Mouse (Mus musculus): ENCODE data around the gene Ap1g1. TPM values are rescaled to one million over a fixed set of nuclear protein-coding genes. Genes with fewer than 3 reads are reported as not detected.

Ap1g1 gene
- total RNA-seq, 2 experiments from 2014 or later, result 37.7 to 38.9 TPM

- intact Hi-C loops (cut with DNase I), result loop anchor here (2.0 to 5.0 kb wide), 4 partner anchors 39 to 212 kb away; partner anchors contain the start of genes Dhodh, Dhx38, Phlpp2 and Txnl4b
- DNase-seq, result no peak
Observed at GRCm38 (mm10) chr8:109779431-109780228, 1.3 kb downstream of the Ap1g1 start.

- intact Hi-C loops (cut with DNase I), result no loop called here
- DNase-seq, result no peak
Observed at GRCm38 (mm10) chr8:109780548-109780947, 2.2 kb downstream of the Ap1g1 start.

GRCm38 (mm10) chr8:109790938-109791337 is 12.6 kb downstream of the Ap1g1 start:
- no peak for DNase-seq
- intact Hi-C loops (cut with DNase I), result no loop called here

GRCm38 (mm10) chr8:109795166-109795565 is 16.8 kb downstream of the Ap1g1 start:
- no peak for DNase-seq
- intact Hi-C loops (cut with DNase I), result no loop called here

GRCm38 (mm10) chr8:109798721-109799120 is 20.4 kb downstream of the Ap1g1 start:
- intact Hi-C loops (cut with DNase I), result no loop called here
- DNase-seq, result no peak

GRCm38 (mm10) chr8:109799245-109799644 is 20.9 kb downstream of the Ap1g1 start:
- intact Hi-C loops (cut with DNase I), result no loop called here
- no peak for DNase-seq

- intact Hi-C loops (cut with DNase I), result no loop called here
- DNase-seq, result no peak
Observed at GRCm38 (mm10) chr8:109800325-109800724, 22.0 kb downstream of the Ap1g1 start.

GRCm38 (mm10) chr8:109803211-109803610 is 24.9 kb downstream of the Ap1g1 start:
- no peak for DNase-seq
- intact Hi-C loops (cut with DNase I), result no loop called here

- no peak for DNase-seq
- intact Hi-C loops (cut with DNase I), result no loop called here
Observed at GRCm38 (mm10) chr8:109803801-109804200, 25.4 kb downstream of the Ap1g1 start.

GRCm38 (mm10) chr8:109806522-109806921 is 28.2 kb downstream of the Ap1g1 start:
- intact Hi-C loops (cut with DNase I), result no loop called here

GRCm38 (mm10) chr8:109807401-109808119 is 29.2 kb downstream of the Ap1g1 start:
- intact Hi-C loops (cut with DNase I), result no loop called here
- DNase-seq, result no peak

More at GRCm38 (mm10) chr8:109806522-109806921, 28.2 kb downstream of the Ap1g1 start:
- DNase-seq, result no peak

- intact Hi-C loops (cut with DNase I), result no loop called here
- no peak for DNase-seq
Observed at GRCm38 (mm10) chr8:109808120-109808447, 29.7 kb downstream of the Ap1g1 start.

- intact Hi-C loops (cut with DNase I), result no loop called here
- DNase-seq, result peak in 1 of 2 experiments; percentile 31
Observed at GRCm38 (mm10) chr8:109810434-109810833, 32.1 kb downstream of the Ap1g1 start.

GRCm38 (mm10) chr8:109815268-109815667 is 36.9 kb downstream of the Ap1g1 start:
- no peak for DNase-seq
- intact Hi-C loops (cut with DNase I), result no loop called here

GRCm38 (mm10) chr8:109817933-109818332 is 39.6 kb downstream of the Ap1g1 start:
- DNase-seq, result no peak
- intact Hi-C loops (cut with DNase I), result loop anchor here (2.0 kb wide), 1 partner anchor 39 kb away; the partner anchor contains the start of gene Ap1g1

- intact Hi-C loops (cut with DNase I), result no loop called here
Observed at GRCm38 (mm10) chr8:109823561-109823960, 45.2 kb downstream of the Ap1g1 start.

GRCm38 (mm10) chr8:109839822-109840221 is 61.5 kb downstream of the Ap1g1 start:
- DNase-seq, result no peak
- intact Hi-C loops (cut with DNase I), result no loop called here

More at GRCm38 (mm10) chr8:109823561-109823960, 45.2 kb downstream of the Ap1g1 start:
- DNase-seq, result no peak

GRCm38 (mm10) chr8:109842468-109842867 is 64.1 kb downstream of the Ap1g1 start:
- intact Hi-C loops (cut with DNase I), result no loop called here

GRCm38 (mm10) chr8:109847866-109848265 is 69.5 kb downstream of the Ap1g1 start:
- intact Hi-C loops (cut with DNase I), result no loop called here
- no peak for DNase-seq

More at GRCm38 (mm10) chr8:109842468-109842867, 64.1 kb downstream of the Ap1g1 start:
- DNase-seq, result no peak

GRCm38 (mm10) chr8:109848981-109849380 is 70.6 kb downstream of the Ap1g1 start:
- DNase-seq, result no peak
- intact Hi-C loops (cut with DNase I), result no loop called here

GRCm38 (mm10) chr8:109853423-109853822 is 75.1 kb downstream of the Ap1g1 start:
- peak; percentile 58 to 67 for DNase-seq
- intact Hi-C loops (cut with DNase I), result loop anchor here (1.0 to 10.0 kb wide), 2 partner anchors 64 to 221 kb away; partner anchors contain the start of gene Zfp612
